Mouse (Mus musculus) forebrain, embryonic 14.5 days (tissue): ENCODE results near the gene Il27. TPM values are rescaled to one million over a fixed set of nuclear protein-coding genes. Genes with fewer than 3 reads are reported as not detected.
"Not testable (repeated sequence)": the region's sequence is repeated elsewhere in the genome, so short reads cannot be mapped to it uniquely, and the experiment has no call there.

Experiments
- ATAC-seq: fragments of 200-750 bp; cut with Nextera tagmentation; 2 replicates; pipeline ENCODE4 v1.8.0; 2017; ENCODE audit warnings: mild to moderate bottlenecking, moderate library complexity
- DNase-seq: peaks from one replicate; pipeline ENCODE4 v3.0.0-alpha.2; 2015; ENCODE audit warnings: low spot score
- H3K27ac ChIP-seq: fragments of 300-500 bp; sonication (generic); 2 replicates; pipeline ENCODE4 v1.5.1; 2014; ENCODE audit warnings: low read depth, mild to moderate bottlenecking, control low read depth, low read length, moderate library complexity
- H3K27me3 ChIP-seq: fragments of 300-500 bp; sonication (generic); replicated peaks from 2 replicates; pipeline ENCODE4 v1.6.1; 2014; ENCODE audit warnings: low read length, control low read depth, mixed read lengths; ENCODE audit not compliant: control insufficient read depth, insufficient read depth
- H3K36me3 ChIP-seq: fragments of 300-500 bp; sonication (generic); 2 replicates; pipeline ENCODE4 v1.6.1; 2014; ENCODE audit warnings: low read length, control low read depth; ENCODE audit not compliant: control insufficient read depth, insufficient read depth
- H3K4me1 ChIP-seq: fragments of 300-500 bp; sonication (generic); 2 replicates; pipeline ENCODE4 v1.6.1; 2014; ENCODE audit warnings: antibody characterized with exemption, low read length, control low read depth; ENCODE audit not compliant: control insufficient read depth, insufficient read depth
- H3K4me2 ChIP-seq: fragments of 300-500 bp; sonication (generic); 2 replicates; pipeline ENCODE4 v1.6.1; 2014; ENCODE audit warnings: mild to moderate bottlenecking, control low read depth, low read length
- H3K4me3 ChIP-seq: fragments of 300-500 bp; sonication (generic); 2 replicates; pipeline ENCODE4 v1.5.1; 2014; ENCODE audit warnings: low read depth, low read length, control low read depth
- H3K9ac ChIP-seq: fragments of 300-500 bp; sonication (generic); 2 replicates; pipeline ENCODE4 v1.6.1; 2014; ENCODE audit warnings: mild to moderate bottlenecking, low read length, control low read depth, moderate library complexity
- H3K9me3 ChIP-seq: fragments of 300-500 bp; sonication (generic); replicated peaks from 2 replicates; pipeline ENCODE4 v1.6.1; 2016; ENCODE audit warnings: low read length, control low read depth, mixed read lengths; ENCODE audit not compliant: control insufficient read depth
- WGBS: fragments of 180-500 bp; shearing (Covaris S2); extraction: QIAGEN DNeasy Blood & Tissue Kit; methylation state at CpG from one replicate; pipeline ENCODE4 v1.1.7; 2014; 5-methylcytosine and 5-hydroxymethylcytosine counted together
- polyA plus RNA-seq: library from polyadenylated mRNA; unstranded; fragments of >200 nt; fragmentation: Nextera tagmentation; extraction: Ambion mirVana; gene quantifications from 2 replicates; pipeline ENCODE4 v1.2.1, GENCODE M21; 2014

Il27 gene
- polyA plus RNA-seq: not detected in 2 replicates

DNA sequence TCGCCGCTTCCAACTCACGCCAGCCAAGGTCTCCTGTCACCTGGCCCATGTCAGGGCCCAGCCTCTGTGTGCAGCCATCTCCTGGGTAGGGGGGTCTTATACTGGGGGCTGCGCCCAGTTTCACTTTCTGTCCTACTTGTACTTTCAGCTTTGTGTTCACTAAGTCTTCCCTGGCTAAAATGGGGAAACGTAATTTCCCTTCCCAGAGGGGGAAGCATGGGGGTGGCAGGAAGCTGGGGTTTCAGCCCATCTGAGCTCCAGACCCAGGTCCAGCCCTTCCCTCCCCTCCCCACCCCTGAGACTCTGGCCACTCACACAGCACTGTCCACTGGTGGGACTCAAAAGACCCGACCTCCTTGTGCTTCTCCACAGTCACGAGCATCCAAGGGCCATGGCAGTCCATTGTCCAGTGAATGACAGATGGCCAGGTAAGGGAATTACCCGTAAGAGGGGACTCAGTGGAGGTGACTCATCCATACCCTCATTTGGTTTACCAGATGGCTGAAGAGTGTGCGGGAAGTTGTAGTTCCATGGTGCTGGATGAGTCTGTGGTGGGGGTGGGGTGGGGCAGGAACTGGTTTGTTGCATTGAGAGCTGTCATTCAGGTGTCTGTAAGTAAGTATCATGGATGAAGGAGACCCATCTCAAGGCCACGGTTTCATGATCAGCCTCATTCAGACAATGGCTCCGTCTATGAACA is at the start of gene Il27:
TSS of gene Il27 (minus strand) at position 80 of the 700 bp plus-strand sequence.
- H3K4me3 ChIP-seq: no peak within 1 kb of the TSS
- no peaks in the 10 kb centered on the region for H3K9me3 ChIP-seq
- ATAC-seq (no peak), DNase-seq (no peak)
- H3K36me3 ChIP-seq: no peaks in the 10 kb centered on the region
- H3K27me3 ChIP-seq: no peaks in the 10 kb centered on the region
- WGBS: 85% methylated on average over 11 of the region's 11 CpGs
- H3K4me1 ChIP-seq: no peaks in the 10 kb centered on the region
- H3K9ac ChIP-seq: no peak within 1 kb of the TSS
- H3K27ac ChIP-seq: no peak within 1 kb of the TSS
- H3K4me2 ChIP-seq: no peak within 1 kb of the TSS

DNA sequence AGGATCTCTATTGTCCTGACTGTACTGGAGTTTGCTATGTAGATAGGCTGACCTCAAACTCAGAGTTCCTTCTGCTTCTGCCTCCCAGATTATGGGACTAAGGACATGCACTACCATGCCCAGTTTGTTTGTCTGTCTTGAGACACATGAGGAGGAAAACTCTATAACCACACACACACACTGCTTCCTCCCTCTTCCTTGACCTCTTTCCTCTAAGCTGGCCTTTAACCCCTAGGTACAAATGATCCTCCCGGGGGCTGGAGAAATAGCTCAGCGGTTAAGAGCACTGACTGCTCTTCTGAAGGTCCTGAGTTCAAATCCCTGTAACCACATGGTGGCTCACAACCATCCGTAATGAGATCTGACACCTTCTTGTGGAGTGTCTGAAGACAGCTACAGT is 49.6 kb upstream of the Il27 start:
- WGBS: 83% methylated on average over 3 of the region's 3 CpGs
- DNase-seq: no peak
- Histone ChIP-seq H3K27me3 (no peaks in the 10 kb centered on the region), H3K27ac (no peak overlapping the region), H3K4me3 (no peak overlapping the region), H3K9me3 (no peaks in the 10 kb centered on the region), H3K4me2 (no peak overlapping the region), H3K9ac (no peak overlapping the region), H3K36me3 (no peaks in the 10 kb centered on the region), H3K4me1 (no peaks in the 10 kb centered on the region)
- ATAC-seq: no peak

DNA sequence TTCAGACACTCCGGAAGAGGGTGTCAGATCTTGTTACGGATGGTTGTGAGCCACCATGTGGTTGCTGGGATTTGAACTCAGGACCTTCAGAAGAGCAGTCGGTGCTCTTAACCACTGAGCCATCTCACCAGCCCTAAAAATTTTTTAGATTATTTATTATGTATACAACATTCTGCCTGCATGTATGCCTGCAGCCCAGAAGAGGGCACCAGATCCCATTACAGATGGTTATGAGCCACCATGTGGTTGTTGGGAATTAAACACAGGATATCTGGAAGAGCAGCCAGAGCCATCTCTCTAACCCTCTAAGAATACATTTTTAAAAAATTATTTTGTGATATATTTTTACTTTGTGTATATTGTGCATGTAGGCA is 48.5 kb upstream of the Il27 start:
- not testable (repeated sequence) for ATAC-seq

DNA sequence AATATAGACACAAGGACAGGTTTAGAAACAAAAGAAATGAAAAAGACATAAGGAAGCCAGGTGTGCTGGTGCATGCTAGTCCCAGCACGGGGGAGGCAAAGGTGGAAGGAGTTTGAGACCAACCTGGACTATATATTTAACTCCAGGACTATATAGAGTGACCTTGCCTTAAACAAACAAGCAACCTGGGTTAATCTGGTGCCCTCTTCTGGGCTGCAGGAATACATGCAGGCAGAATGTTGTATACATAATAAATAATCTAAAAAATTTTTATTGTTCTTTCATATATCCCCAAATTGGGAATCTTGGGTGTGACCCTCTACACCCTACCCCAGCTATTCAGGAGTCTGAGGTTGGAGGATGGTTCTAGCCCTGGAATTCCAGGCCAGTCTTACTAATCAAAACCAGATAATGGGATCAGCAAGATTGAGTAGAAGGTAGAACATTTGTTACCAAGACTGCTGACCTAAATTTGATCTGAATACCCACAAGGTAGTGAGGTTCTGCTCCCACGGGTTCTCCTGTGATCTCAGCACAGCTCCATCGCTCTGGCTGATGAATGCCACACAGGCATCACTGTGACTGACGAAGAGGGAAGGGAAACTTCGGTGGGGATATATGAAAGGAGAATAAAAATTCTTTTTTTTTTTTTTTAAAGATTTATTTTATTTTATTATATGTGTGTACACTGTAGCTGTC is 48.0 kb upstream of the Il27 start:
- WGBS: 77% methylated on average over 5 of the region's 5 CpGs

More for the DNA sequence above, 48.5 kb upstream of the Il27 start:
- not testable (repeated sequence) for H3K4me1 ChIP-seq, H3K9ac ChIP-seq, H3K27ac ChIP-seq, H3K4me2 ChIP-seq, H3K4me3 ChIP-seq, H3K36me3 ChIP-seq, H3K27me3 ChIP-seq, H3K9me3 ChIP-seq
- peak; percentile 64 for DNase-seq
- WGBS: 58% methylated on average over 3 of the region's 3 CpGs

DNA sequence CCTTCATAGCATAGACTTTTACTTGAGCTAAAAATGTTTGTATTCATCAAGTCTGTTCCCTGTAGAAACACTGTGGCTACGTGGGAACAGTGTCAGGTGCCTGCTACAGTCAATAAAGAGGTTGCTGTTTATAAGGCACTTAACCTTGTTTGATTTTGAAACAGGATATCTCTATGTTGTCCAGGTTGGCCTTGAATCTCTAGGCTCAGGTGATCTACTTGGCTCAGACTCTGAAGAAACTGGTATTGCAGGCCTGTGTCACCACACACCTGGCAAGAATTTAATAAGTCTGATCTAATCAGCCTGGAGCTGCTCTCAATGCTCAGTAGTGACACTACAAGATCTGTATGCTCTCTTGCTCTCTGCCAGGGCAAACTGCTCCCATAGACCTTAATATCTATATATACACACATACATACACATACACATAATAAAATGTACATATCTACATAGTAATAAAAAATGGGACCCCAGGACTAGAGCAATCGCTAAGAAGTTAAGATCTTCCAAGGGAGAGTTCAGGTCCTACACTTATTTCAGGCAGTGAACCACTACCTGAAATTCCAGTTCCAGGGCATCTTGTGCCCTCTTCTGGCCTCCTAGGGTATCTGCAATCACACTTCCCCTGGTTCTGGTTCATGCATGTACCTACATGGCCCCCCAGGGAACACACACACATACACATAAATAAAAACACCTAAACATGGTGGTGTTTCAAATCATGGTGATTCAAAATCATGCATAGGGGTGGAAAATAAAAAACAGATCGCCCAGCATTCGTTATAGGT is 42.2 kb upstream of the Il27 start:
- H3K9ac ChIP-seq: no peak overlapping the region
- no peak for ATAC-seq
- DNase-seq: peak; percentile 52
- H3K36me3 ChIP-seq: no peaks in the 10 kb centered on the region
- 19% methylated on average over 4 of the region's 4 CpGs for WGBS
- no peak overlapping the region for H3K4me2 ChIP-seq
- H3K4me3 ChIP-seq: no peak overlapping the region
- no peak overlapping the region for H3K27ac ChIP-seq
- H3K4me1 ChIP-seq: no peaks in the 10 kb centered on the region
- H3K27me3 ChIP-seq: no peaks in the 10 kb centered on the region
- H3K9me3 ChIP-seq: no peaks in the 10 kb centered on the region

More for the DNA sequence above, 48.0 kb upstream of the Il27 start:
- Histone ChIP-seq H3K4me3 (no peak overlapping the region), H3K4me1 (no peaks in the 10 kb centered on the region), H3K9ac (no peak overlapping the region), H3K27me3 (no peaks in the 10 kb centered on the region), H3K9me3 (no peaks in the 10 kb centered on the region), H3K36me3 (no peaks in the 10 kb centered on the region), H3K4me2 (no peak overlapping the region), H3K27ac (no peak overlapping the region)
- DNase-seq: no peak
- no peak for ATAC-seq

DNA sequence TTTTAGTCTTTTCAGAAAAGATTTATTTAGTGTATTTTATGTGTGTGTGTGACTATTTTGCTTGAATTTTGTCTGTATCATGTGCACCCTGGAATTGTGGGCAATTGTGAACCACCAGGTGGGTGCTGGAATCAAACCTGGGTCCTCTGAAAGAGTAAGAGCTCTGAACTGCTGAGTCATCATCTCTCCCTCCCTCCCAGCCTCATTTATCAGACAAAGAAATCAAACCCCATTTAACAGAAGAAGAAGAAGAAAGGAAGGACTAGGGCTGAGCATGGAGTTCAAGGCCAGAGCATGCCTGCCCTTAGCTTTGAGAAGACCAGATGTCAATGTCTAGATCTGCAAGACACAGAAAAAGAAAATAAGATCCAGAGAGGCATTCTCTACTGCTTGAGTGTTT is 40.6 kb upstream of the Il27 start:
- Histone ChIP-seq H3K27ac (no peak overlapping the region), H3K27me3 (no peaks in the 10 kb centered on the region), H3K36me3 (no peaks in the 10 kb centered on the region), H3K9me3 (no peaks in the 10 kb centered on the region), H3K4me1 (no peaks in the 10 kb centered on the region), H3K9ac (no peak overlapping the region), H3K4me2 (no peak overlapping the region), H3K4me3 (no peak overlapping the region)
- ATAC-seq: no peak
- DNase-seq: no peak

DNA sequence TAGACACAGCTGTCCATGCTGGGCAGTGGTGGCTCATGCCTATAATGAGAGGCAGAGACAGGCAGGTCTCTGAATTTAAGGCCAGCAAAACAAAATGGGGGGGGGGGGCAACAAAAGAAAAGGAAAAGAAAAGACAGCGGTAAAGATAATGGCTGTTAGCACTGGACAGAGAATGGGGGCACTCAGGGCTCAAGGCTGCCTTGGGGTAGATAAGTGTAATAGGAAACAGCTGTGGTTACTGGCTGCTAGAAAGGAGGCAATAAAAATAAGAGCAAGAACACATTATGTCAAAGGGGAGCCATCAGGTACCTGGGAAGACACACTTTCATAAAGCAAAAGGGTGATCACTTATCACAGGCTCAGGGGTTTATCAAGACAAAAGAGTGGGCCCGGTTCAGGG is 37.7 kb upstream of the Il27 start:
- Histone ChIP-seq H3K27ac (no peak overlapping the region), H3K36me3 (no peaks in the 10 kb centered on the region), H3K27me3 (no peaks in the 10 kb centered on the region), H3K4me1 (no peaks in the 10 kb centered on the region), H3K9ac (no peak overlapping the region), H3K4me3 (no peak overlapping the region), H3K4me2 (no peak overlapping the region), H3K9me3 (no peaks in the 10 kb centered on the region)
- DNase-seq: no peak
- 90% methylated on average over 2 of the region's 2 CpGs for WGBS
- ATAC-seq: no peak

DNA sequence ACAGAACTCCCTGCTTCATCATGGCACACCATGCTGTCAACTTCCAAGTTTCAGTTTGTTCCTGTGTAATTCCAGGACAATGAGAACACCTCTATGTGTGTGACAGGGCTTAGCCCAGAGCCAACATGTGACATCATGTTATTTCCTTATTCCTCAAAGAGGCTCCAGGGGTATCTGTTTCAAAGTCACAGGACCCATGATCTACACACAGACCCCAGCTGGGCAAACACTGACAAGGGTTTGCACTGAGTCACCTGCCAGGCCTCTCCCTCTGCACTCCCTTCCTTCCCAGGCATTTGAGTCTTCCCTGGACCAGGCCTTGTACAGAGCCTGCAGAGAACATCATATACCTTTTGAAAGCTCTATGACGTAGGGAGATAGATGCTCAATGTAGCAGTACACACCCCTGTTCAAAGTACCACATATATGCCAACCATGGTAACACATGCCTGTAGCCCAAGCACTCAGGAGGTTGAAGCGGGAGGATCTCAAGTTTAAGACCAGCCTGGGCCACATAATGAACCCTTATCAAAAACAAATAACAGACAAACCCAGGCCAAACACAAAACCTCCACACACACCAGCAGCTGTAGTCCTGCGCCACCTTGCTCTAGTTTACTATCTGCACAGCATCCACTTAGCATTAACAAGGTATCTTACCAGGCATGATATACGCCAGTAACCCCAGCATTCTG is 36.2 kb upstream of the Il27 start, which contains the start of gene Nupr1:
TSS of gene Nupr1 (minus strand) at position 38 of the 695 bp plus-strand sequence.
- WGBS: 98% methylated on average over 4 of the region's 4 CpGs
- DNase-seq (no peak), ATAC-seq (no peak)
- H3K9ac ChIP-seq: no peak within 1 kb of the TSS
- no peaks in the 10 kb centered on the region for H3K27me3 ChIP-seq
- H3K4me3 ChIP-seq: no peak within 1 kb of the TSS
- no peaks in the 10 kb centered on the region for H3K4me1 ChIP-seq
- no peaks in the 10 kb centered on the region for H3K36me3 ChIP-seq
- no peaks in the 10 kb centered on the region for H3K9me3 ChIP-seq
- no peak within 1 kb of the TSS for H3K4me2 ChIP-seq
- no peak within 1 kb of the TSS for H3K27ac ChIP-seq
